Mouse (Mus musculus): ENCODE data around the gene B430305J03Rik. TPM values are rescaled to one million over a fixed set of nuclear protein-coding genes. Genes with fewer than 3 reads are reported as not detected.

The B430305J03Rik gene
- polyA plus RNA-seq, 1 experiment from 2014 or later: not detected

- Histone ChIP-seq H3K36me3 (ENCODE audit: insufficient read depth, low read length) (no peaks in the 10 kb centered on the region), H3K4me2 (ENCODE audit: low read length) (no peak overlapping the region), H3K9ac (ENCODE audit: low read depth, low read length) (no peak overlapping the region), H3K4me3 (replicated peaks; ENCODE audit: low read depth, low read length) (no peak overlapping the region), H3K27me3 (ENCODE audit: insufficient read depth, low read length) (no peaks in the 10 kb centered on the region), H3K4me1 (replicated peaks; ENCODE audit: insufficient read depth, low read length) (no peaks in the 10 kb centered on the region), H3K27ac (no peak overlapping the region), H3K9me3 (replicated peaks; ENCODE audit: low read length) (no peaks in the 10 kb centered on the region)
- WGBS: 41% methylated on average over 3 of the region's 3 CpGs
- TF ChIP-seq CTCF (IDR thresholded peaks at IDR 0.05; ENCODE audit: low read depth): no peak
- DNase-seq (ENCODE audit: low spot score) (no peak), ATAC-seq (replicated peaks; ENCODE audit: low FRiP score, low read depth) (no peak)
These were observed 27.8 kb upstream of the B430305J03Rik start for GRCm38 (mm10) chr3:61393520-61393919.

GRCm38 (mm10) chr3:61392881-61393280 lies 27.1 kb upstream of the B430305J03Rik start:
- TF ChIP-seq CTCF (IDR thresholded peaks at IDR 0.05; ENCODE audit: low read depth): no peak
- Histone ChIP-seq H3K9me3 (replicated peaks; ENCODE audit: low read length) (no peaks in the 10 kb centered on the region), H3K27ac (no peak overlapping the region), H3K4me2 (ENCODE audit: low read length) (no peak overlapping the region), H3K4me3 (replicated peaks; ENCODE audit: low read depth, low read length) (no peak overlapping the region), H3K9ac (ENCODE audit: low read depth, low read length) (no peak overlapping the region), H3K4me1 (replicated peaks; ENCODE audit: insufficient read depth, low read length) (no peaks in the 10 kb centered on the region), H3K36me3 (ENCODE audit: insufficient read depth, low read length) (no peaks in the 10 kb centered on the region), H3K27me3 (ENCODE audit: insufficient read depth, low read length) (no peaks in the 10 kb centered on the region)
- DNase-seq (ENCODE audit: low spot score) (no peak), ATAC-seq (replicated peaks; ENCODE audit: low FRiP score, low read depth) (no peak)
- 68% methylated on average over 1 of the region's 1 CpGs for WGBS

- Histone ChIP-seq H3K9ac (ENCODE audit: low read depth, low read length) (no peak overlapping the region), H3K4me3 (replicated peaks; ENCODE audit: low read depth, low read length) (no peak overlapping the region), H3K4me1 (replicated peaks; ENCODE audit: insufficient read depth, low read length) (no peaks in the 10 kb centered on the region), H3K4me2 (ENCODE audit: low read length) (no peak overlapping the region), H3K36me3 (ENCODE audit: insufficient read depth, low read length) (no peaks in the 10 kb centered on the region), H3K27me3 (ENCODE audit: insufficient read depth, low read length) (no peaks in the 10 kb centered on the region), H3K27ac (no peak overlapping the region), H3K9me3 (replicated peaks; ENCODE audit: low read length) (no peaks in the 10 kb centered on the region)
- no peak for TF ChIP-seq CTCF (IDR thresholded peaks at IDR 0.05; ENCODE audit: low read depth)
- 72% methylated on average over 4 of the region's 4 CpGs for WGBS
- DNase-seq (ENCODE audit: low spot score) (no peak), ATAC-seq (replicated peaks; ENCODE audit: low FRiP score, low read depth) (no peak)
These were observed 25.8 kb upstream of the B430305J03Rik start for GRCm38 (mm10) chr3:61391564-61391963.

- Histone ChIP-seq H3K36me3 (ENCODE audit: insufficient read depth, low read length) (no peaks in the 10 kb centered on the region), H3K9me3 (replicated peaks; ENCODE audit: low read length) (no peaks in the 10 kb centered on the region), H3K4me3 (replicated peaks; ENCODE audit: low read depth, low read length) (no peak overlapping the region), H3K4me2 (ENCODE audit: low read length) (no peak overlapping the region), H3K27me3 (ENCODE audit: insufficient read depth, low read length) (no peaks in the 10 kb centered on the region), H3K27ac (no peak overlapping the region), H3K4me1 (replicated peaks; ENCODE audit: insufficient read depth, low read length) (no peaks in the 10 kb centered on the region), H3K9ac (ENCODE audit: low read depth, low read length) (no peak overlapping the region)
- no peak for TF ChIP-seq CTCF (IDR thresholded peaks at IDR 0.05; ENCODE audit: low read depth)
- ATAC-seq (replicated peaks; ENCODE audit: low FRiP score, low read depth): no peak
- no peak for DNase-seq (ENCODE audit: low spot score)
- WGBS: 77% methylated on average over 4 of the region's 4 CpGs
These were observed 20.6 kb upstream of the B430305J03Rik start for GRCm38 (mm10) chr3:61386368-61386767.

- no peak for TF ChIP-seq CTCF (IDR thresholded peaks at IDR 0.05; ENCODE audit: low read depth)
These were observed 10.2 kb upstream of the B430305J03Rik start for GRCm38 (mm10) chr3:61376001-61376400.

GRCm38 (mm10) chr3:61368446-61368845 lies 2.7 kb upstream of the B430305J03Rik start:
- Histone ChIP-seq H3K4me2 (ENCODE audit: low read length) (no peak overlapping the region), H3K36me3 (ENCODE audit: insufficient read depth, low read length) (no peaks in the 10 kb centered on the region), H3K9me3 (replicated peaks; ENCODE audit: low read length) (no peaks in the 10 kb centered on the region), H3K9ac (ENCODE audit: low read depth, low read length) (no peak overlapping the region), H3K27ac (no peak overlapping the region), H3K27me3 (ENCODE audit: insufficient read depth, low read length) (no peaks in the 10 kb centered on the region), H3K4me3 (replicated peaks; ENCODE audit: low read depth, low read length) (no peak overlapping the region), H3K4me1 (replicated peaks; ENCODE audit: insufficient read depth, low read length) (no peaks in the 10 kb centered on the region)
- no peak for TF ChIP-seq CTCF (IDR thresholded peaks at IDR 0.05; ENCODE audit: low read depth)
- DNase-seq (ENCODE audit: low spot score): no peak
- no peak for ATAC-seq (replicated peaks; ENCODE audit: low FRiP score, low read depth)
- 92% methylated on average over 1 of the region's 1 CpGs for WGBS

More at GRCm38 (mm10) chr3:61376001-61376400, 10.2 kb upstream of the B430305J03Rik start:
- WGBS: 93% methylated on average over 8 of the region's 8 CpGs
- H3K27ac ChIP-seq: no peak overlapping the region
- no peak overlapping the region for H3K4me3 ChIP-seq (replicated peaks; ENCODE audit: low read depth, low read length)
- DNase-seq (ENCODE audit: low spot score): no peak
- no peak overlapping the region for H3K9ac ChIP-seq (ENCODE audit: low read depth, low read length)
- H3K9me3 ChIP-seq (replicated peaks; ENCODE audit: low read length): no peaks in the 10 kb centered on the region
- ATAC-seq (replicated peaks; ENCODE audit: low FRiP score, low read depth): no peak
- no peak overlapping the region for H3K4me2 ChIP-seq (ENCODE audit: low read length)
- no peaks in the 10 kb centered on the region for H3K27me3 ChIP-seq (ENCODE audit: insufficient read depth, low read length)
- H3K36me3 ChIP-seq (ENCODE audit: insufficient read depth, low read length): no peaks in the 10 kb centered on the region
- H3K4me1 ChIP-seq (replicated peaks; ENCODE audit: insufficient read depth, low read length): no peaks in the 10 kb centered on the region

All from kidney, postnatal 0 days (tissue).